Mouse (Mus musculus): ENCODE data around the gene Gpam. TPM values are rescaled to one million over a fixed set of nuclear protein-coding genes. Genes with fewer than 3 reads are reported as not detected.
"Not testable (repeated sequence)": the region's sequence is repeated elsewhere in the genome, so short reads cannot be mapped to it uniquely, and the experiment has no call there.

The Gpam gene
- total RNA-seq (2015; ENCODE audit: low replicate concordance) = 0.38 and 1.0 TPM in 2 replicates
- total RNA-seq (2017; ENCODE audit: low replicate concordance) = 1.7 and 1.9 TPM in 2 replicates

DNA sequence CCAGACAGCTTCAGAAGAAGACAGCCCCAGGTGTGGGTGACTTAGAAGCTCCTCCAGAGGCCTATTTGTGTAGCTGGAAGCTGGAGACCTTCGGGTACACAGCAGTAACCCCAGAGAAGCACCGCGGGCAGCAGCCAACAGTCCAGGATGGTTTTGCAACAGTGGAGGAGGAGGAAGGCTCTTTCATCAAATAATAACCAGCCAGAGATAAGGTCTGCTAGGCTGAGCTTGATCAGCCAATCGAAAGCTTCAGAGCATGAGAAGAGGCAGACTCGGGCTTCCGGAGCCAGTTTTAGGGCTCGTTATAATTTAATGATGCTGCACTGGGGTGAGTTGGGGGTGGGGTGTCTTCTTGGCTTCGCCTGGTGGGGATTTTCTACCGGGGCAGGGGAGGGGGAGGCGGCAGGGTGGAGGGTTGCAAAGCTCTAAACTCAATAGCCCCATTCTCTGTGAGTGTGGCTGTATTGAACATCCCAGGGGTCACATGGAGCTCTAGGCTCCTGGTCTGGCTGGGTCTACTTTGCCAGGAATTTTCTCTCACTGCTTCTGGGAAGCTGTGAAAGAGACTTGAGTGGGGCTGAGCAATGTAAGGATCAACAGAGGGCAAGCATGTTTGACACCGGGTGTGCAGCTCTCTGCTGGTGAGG, at the start of gene Gpam:
Gene Gpam (minus strand): TSS at position 167 of the 647 bp plus-strand sequence.
- ATAC-seq (replicated peaks; ENCODE audit: low FRiP score, poor library complexity, severe bottlenecking) = no peak

DNA sequence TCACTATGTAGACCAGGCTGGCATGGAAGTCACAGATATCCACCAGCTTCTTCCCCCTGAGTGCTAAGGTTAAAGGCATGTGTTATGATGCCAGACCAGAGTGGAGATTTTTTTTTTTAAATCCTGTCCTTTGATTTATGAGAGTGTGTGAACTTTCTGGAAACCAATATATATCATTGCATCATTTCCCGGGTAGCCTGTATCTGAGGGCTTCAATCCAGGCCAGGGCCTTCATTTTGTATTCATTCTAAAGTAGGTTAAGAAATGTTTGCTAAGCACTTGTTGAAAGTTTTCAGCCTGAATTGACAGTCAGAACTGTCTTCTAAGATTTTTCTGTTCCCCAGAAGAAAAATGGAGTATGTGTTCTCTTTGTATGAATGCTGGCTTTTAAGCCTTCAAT, 44.5 kb upstream of the Gpam start:
- ATAC-seq (replicated peaks; ENCODE audit: low FRiP score, poor library complexity, severe bottlenecking) = no peak

DNA sequence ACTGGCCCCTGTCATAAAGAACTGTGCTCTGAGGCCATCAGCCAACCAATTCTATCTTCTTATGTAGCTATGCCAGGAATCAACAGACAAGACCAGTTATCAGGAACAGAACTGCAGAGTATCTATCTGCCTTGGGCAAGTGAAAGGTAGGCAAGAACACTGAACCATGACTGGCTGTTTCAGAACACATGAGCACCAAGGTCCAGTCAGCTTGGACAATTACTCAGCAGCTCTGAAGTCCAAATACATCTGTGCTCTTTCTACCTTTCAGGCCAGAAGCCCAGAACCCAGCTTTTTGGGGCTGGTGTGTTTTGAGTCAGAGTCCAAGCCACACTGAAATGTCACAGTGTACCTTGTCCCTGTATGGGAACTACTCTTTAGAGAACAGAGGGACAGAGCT, 43.4 kb upstream of the Gpam start:
- ATAC-seq (replicated peaks; ENCODE audit: low FRiP score, poor library complexity, severe bottlenecking) = no peak

DNA sequence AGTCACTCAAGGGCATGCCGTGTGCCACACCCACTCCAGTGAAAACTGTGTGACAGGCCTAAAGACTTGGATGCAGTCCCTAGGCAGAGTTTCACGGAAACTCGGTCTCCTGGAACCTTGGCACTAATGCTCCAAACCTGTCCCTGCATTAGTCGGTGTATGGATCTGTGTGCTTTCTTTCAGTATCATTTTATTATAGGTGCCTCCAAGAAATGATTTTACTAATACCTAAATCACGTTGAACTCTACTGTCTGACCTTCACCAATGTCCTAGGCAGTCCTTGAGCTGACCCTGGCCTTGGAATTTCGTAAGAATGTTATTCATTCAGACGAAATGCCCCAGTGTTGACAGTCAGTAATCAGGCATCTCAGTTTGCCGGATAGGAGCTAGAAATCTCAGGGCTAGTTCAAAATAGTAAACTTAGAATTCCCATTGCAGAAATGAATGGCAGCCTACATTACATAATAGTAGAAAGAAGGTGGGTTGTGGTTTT, 42.2 kb upstream of the Gpam start:
- not testable (repeated sequence) for ATAC-seq (replicated peaks; ENCODE audit: low FRiP score, poor library complexity, severe bottlenecking)

DNA sequence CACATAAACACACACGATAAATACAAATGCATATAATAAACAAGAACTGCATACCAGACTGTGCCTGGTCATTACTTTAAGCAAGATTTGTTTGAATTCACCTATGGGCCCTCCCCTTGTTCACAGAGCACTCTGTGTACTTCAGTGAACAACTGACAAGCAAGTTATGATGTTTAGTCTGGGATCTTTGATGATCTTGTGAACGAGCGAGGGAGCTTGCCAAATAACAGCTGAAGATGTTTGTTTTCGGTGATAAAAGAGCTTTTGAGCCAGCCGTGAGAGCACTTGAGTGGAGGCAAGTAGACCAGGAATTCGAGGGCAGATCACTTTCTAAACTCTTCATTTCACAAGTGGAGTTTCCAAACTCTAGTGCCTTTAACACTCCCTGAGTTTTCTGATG, 41.3 kb upstream of the Gpam start:
- no peak for ATAC-seq (replicated peaks; ENCODE audit: low FRiP score, poor library complexity, severe bottlenecking)

DNA sequence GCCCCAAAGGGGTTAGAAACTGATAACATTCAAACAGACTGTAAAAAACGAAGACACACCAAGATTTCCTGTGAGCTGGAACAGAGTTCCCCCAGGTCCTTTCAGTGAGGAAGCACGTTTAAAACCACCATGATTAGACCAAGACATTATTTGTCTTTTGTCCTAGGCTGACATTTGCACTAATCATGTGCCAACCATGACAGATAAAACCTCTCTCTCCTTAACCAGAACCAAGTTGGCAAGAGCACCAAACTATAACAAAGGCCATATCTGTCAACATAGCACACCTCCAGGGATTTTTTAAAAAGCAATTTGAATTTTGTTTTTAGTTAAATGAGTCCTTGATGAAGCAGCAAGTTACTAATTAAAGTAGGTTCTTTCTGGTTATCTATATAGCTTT, 40.7 kb upstream of the Gpam start:
- no peak for ATAC-seq (replicated peaks; ENCODE audit: low FRiP score, poor library complexity, severe bottlenecking)

DNA sequence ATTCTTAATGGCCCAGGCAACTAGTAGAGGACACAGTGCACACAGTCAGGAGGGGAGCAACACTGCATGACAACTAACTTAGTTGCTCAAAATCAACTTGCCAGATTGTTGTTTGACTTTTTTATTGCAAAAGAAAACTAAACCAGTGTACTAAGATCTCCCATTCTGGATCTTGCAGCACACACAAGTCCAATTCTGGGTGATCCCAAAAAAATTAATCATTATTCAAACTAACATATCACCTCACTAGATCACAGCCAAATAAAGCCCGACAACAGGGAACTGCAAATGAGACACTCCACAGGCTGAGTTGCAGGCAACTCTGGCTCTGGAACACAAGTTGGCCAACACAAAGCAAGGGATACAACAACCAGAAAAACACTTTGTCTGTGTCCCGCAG, 39.7 kb upstream of the Gpam start:
- ATAC-seq (replicated peaks; ENCODE audit: low FRiP score, poor library complexity, severe bottlenecking) = no peak

DNA sequence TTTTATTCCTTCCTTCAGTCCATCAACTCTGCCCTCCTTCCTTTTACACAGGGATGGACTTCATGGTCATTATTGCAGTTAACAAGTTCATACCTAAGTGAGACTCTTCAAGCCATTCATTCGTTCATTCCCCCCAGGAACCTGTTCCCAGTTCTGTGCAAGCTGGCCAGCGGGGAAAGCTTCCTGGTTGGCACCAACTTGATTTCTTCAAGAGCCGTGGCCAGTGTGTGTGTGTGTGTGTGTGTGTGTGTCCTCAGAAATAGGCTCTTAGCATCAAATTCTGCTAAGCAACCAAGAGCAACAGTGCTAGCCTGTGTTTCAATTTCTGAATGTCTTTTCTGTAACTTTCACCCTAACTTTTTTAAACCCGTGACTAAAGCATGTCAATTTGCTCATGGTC, 38.9 kb upstream of the Gpam start:
- ATAC-seq (replicated peaks; ENCODE audit: low FRiP score, poor library complexity, severe bottlenecking) = no peak

DNA sequence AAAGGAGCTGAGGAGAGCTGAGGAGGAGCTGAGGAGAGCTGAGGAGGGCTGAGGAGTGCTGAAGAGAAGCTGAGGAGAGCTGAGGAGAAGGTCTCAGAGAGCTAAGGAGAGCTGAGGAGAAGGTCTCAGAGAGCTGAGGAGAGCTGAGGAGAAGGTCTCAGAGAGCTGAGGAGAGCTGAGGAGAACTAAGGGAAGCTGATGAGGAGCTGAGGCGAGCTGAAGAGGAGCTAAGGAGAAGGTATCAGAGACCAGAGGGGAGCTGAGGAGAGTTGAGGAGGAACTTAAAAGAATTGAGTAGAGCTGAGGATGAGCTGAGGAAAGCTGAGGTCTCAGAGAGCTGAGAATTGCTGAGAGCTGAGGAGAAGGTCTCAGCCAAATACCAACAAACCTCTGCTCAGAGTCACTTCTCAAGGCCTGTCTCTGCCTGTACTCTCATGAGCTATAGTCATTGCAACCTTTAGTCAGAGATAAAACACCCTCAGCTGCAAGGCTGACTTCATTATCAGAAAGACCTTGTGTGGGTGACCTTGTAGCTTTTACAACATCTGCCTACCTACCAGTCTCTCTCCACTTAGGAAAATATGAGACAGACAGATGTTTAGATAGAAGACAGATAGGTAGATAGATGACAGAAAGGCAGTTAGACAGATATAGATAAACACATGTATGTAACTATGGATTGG, 38.3 kb upstream of the Gpam start:
- no peak for ATAC-seq (replicated peaks; ENCODE audit: low FRiP score, poor library complexity, severe bottlenecking)

DNA sequence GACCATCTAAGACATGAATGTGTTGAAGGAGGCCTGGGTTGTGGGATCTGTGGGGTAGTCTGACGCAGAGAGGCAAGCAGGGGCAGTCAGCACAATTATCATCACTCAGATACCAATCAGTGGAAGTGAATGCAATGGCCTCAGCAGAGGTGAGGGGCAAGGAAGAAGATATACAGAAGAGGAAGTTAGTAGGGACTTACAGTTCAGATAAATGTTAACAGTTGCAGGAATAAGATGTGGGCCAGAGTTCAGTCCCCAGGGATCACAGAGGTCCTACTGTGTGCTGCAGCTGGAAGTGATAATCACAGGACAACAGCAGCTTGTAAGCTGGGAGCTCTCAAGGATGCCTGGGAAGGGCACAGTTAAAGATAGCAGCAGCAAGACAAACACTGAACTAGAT, 37.1 kb upstream of the Gpam start:
- no peak for ATAC-seq (replicated peaks; ENCODE audit: low FRiP score, poor library complexity, severe bottlenecking)

DNA sequence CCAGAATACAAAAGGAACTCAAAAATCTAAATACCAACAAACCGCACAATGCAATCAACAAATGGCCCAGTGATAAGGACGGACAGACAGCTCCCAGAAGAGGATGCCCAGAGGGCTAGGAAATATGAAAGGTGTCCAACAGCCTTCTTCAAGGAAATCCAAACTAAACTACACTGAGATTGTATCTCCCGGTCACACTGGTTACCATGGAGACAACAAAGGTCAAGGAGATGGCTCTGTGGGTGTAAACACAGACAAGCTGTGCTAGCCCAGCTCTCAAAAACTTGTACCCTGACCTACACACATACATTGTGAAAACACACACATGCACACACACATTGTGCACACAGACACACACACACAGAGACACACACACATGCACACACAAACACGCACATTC, 35.2 kb upstream of the Gpam start:
- no peak for ATAC-seq (replicated peaks; ENCODE audit: low FRiP score, poor library complexity, severe bottlenecking)

DNA sequence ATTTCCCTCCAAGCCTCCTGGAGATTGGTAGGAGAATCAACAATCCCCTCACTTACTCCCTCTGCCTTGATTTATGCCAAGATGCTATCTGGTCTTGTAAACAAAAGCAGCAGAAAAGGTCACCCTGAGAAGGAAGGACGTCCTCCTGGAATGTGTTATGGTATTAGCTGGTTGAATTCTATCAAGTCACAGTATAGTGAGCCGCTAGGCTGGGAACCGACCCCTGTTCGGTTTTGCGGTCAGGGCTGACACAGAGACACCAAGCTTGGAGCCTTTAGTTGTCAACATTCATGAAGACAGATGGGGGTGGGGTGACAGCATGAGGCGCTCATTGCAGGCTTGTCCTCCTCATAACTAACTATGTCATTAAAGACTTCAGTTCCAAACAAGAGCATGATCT, 32.8 kb upstream of the Gpam start:
- ATAC-seq (replicated peaks; ENCODE audit: low FRiP score, poor library complexity, severe bottlenecking) = no peak

DNA sequence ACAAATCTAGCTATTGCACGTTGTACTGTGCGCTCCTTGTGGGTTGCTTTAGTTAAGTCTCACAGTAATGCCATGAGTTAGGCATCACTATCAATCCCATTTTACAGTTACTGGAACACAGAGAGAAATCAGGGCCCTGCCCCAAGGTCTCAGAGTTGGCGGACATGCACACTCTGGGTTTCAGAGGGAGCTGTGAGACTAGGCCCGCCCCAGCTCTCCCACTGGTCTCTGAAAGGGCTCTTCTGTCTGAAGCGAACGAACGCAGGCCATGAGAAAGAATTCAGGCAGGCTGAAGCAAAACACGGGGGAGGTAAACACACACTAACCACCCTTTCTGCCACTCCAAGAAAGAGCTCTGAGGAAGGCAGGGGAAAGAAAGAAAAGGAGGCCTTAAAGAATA, 31.6 kb upstream of the Gpam start:
- ATAC-seq (replicated peaks; ENCODE audit: low FRiP score, poor library complexity, severe bottlenecking) = no peak

DNA sequence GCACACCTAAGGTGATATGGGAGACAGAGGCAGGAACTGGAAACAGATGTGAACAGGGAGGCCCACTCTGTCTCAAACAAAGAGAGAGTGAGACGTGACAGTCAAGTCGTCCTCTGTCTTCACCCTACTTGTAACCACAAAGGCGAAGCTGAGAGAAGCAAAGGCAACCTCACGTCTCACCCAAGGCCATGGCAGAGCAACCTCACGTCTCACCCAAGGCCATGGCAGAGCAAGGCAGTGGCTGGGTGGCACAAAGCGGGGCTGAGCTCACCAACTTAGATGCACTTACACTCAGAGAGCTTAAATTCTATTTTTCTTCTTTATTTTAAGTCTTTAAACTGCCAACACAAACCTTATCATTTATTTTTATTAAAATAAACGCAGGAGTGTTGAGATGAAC, 30.0 kb upstream of the Gpam start:
- no peak for ATAC-seq (replicated peaks; ENCODE audit: low FRiP score, poor library complexity, severe bottlenecking)

DNA sequence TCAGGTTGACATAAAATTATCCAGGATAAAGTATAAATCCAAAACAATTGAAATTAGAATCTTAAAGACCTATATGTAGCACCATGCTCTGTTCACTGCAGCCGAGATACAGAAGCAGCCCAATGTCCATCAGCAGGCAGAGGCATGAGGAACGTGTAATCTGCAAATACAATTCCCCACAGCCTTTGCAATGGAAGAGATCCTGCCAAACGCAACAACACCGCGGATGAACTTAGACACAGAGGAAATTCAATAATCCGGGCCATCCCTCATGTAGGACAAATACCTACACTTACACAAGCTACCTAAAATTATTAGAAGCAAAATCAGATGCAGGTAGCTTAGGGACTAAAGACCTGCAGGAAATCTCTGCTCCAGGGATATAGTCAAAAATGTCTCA, 25.9 kb upstream of the Gpam start:
- ATAC-seq (replicated peaks; ENCODE audit: low FRiP score, poor library complexity, severe bottlenecking) = no peak

DNA sequence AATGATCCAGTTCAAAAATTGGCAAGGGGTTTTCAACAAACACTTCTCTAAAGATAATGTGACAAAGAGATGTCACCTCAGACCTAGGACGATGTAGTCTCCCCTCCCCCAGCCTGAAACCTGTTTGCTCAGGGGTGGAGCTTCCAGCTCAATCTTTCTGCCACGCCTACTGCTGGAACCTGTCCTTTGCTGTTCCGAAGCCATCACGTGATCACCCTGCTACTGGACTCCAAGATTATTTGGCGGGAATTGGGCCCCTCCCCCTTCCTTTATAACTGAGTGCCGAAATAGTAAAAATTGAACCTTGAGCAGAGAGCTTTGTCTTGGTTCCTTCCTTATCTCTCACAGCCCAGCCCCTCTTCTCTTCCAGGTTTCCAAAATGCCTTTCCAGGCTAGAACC, 25.2 kb upstream of the Gpam start:
- not testable (repeated sequence) for ATAC-seq (replicated peaks; ENCODE audit: low FRiP score, poor library complexity, severe bottlenecking)

DNA sequence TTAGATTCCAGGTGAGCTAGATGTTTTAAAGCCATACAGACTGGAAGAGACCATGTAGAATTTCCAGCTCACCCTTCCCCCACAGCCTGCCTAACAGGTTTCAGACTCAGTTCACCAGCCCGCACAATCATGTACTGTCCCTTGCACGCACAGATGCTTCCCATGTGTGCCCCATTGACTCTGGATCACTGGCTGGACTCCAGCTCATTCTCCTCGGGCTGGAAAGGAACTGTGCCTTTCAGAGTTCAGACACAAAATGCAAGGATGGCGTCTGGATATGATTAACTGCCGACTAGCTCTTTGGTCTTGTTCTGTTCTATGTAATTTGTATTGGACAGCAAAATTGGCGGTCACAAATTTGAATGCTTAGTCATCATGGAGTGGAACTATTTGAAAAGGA, 22.6 kb upstream of the Gpam start:
- ATAC-seq (replicated peaks; ENCODE audit: low FRiP score, poor library complexity, severe bottlenecking) = no peak

DNA sequence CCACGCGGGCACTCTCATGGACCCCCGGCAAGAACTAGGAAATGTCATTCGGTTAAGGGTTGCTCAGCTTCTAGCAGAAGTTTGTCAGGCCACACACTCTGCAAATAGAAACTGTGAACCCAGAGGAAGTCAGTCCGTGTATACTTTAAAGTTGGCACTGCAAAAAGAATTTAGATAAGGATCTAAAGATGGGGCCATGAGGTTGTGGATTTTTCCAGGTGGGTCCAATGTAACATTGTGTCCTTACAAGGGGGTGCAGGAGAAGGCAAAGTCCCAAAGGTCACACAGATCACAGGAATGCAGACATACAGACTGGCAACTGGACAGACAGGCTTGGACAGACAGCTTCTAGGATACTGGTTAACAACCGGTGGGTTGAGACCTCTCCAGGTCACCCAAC, 21.1 kb upstream of the Gpam start:
- no peak for ATAC-seq (replicated peaks; ENCODE audit: low FRiP score, poor library complexity, severe bottlenecking)

DNA sequence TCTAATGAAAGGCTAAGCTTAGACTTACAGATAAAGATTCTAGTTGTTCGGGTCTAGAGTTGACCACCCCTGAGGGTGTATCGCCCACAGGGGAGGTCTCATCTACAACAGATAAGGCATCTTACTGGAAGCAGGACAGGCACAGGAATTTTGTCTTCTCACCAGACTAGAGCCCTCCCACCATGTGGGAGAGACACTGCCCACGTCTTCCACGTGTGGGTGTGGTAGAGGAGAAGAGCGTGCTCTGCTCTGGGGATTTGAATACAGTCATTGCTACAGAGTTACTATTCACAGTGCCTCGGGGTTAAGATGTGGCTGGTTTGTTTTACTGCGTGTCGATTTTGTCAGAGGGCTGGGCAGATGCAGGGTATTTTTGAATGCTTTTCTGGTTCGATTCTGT, 20.5 kb upstream of the Gpam start:
- ATAC-seq (replicated peaks; ENCODE audit: low FRiP score, poor library complexity, severe bottlenecking) = no peak

DNA sequence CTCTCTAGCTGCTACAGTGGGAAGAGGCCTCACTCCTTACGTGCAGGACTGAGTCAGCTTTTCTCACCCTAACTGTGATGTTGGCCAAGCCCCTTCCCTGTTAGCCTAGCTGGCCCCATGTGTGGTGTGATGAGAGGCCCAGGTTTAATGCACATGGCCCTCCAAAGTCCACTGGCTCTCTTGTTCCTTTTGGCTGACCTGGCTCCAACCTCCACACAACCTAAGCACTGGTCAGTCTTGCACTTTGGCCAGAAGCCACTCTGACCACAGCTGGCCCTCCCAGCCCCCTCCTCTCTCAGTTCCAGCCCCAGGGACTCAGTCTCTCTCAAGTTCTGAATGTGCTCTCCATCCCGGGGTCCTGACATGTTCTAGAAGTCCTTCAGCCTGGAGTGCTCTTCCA, 18.1 kb upstream of the Gpam start:
- no peak for ATAC-seq (replicated peaks; ENCODE audit: low FRiP score, poor library complexity, severe bottlenecking)

DNA sequence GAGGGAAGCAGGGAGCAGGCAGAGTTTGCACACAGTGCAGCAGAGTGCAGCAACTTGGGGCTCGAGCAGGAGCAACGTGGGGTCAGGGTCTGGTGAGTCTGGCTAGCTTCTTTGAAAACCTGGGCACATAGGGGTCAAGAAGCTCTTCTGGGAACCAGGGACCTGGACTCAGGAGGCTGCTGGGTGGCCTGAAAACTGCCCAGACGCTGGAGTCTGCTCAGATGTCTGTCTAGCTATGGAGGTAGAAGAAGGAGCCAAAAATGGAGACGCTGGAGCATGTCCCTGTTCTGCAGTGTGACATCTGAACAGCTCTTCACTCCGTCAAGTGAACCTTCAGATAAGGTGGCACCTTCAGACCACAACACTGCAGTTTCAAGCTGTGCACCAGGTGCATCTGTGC, 17.7 kb upstream of the Gpam start:
- ATAC-seq (replicated peaks; ENCODE audit: low FRiP score, poor library complexity, severe bottlenecking) = no peak
